Mouse (Mus musculus) olfactory bulb, adult 2 months (tissue): ENCODE measurements around the gene Sap25.

Experiments
- CTCF ChIP-seq: fragments of 200-500 bp; IDR thresholded peaks from 2 replicates; pipeline ENCODE4 v1.5.1; 2012; ENCODE audit warnings: low read depth, mild to moderate bottlenecking, low read length, moderate library complexity; ENCODE audit not compliant: insufficient read depth
- POLR2A ChIP-seq: fragments of 200-500 bp; IDR thresholded peaks from 2 replicates; pipeline ENCODE4 v1.6.1; 2012; ENCODE audit warnings: mild to moderate bottlenecking, low read depth, low read length, moderate library complexity; ENCODE audit not compliant: insufficient read depth

GRCm38 (mm10) chr5:137595921-137596320, 45.2 kb upstream of the Sap25 start:
- TF ChIP-seq CTCF (no peak), POLR2A (no peak)
